Mouse (Mus musculus) embryonic facial prominence, embryonic 10.5 days (tissue): ENCODE results near the gene Pnmal2. TPM values are rescaled to one million over a fixed set of nuclear protein-coding genes. Genes with fewer than 3 reads are reported as not detected.
"Not testable (repeated sequence)": the region's sequence is repeated elsewhere in the genome, so short reads cannot be mapped to it uniquely, and the experiment has no call there.

ENCODE experiments used
- DNase-seq: peaks from one replicate; pipeline ENCODE4 v3.0.0-alpha.2; 2017; ENCODE audit warnings: low spot score
- H3K27ac ChIP-seq: fragments of 300-500 bp; sonication (generic); replicated peaks from 2 replicates; pipeline ENCODE4 v1.5.1; 2016; ENCODE audit warnings: mild to moderate bottlenecking
- H3K27me3 ChIP-seq: fragments of 300-500 bp; sonication (generic); replicated peaks from 2 replicates; pipeline ENCODE4 v1.6.1; 2016; ENCODE audit warnings: low read depth, mild to moderate bottlenecking; ENCODE audit not compliant: poor library complexity, severe bottlenecking
- H3K36me3 ChIP-seq: fragments of 300-500 bp; sonication (generic); replicated peaks from 2 replicates; pipeline ENCODE4 v1.6.1; 2016; ENCODE audit warnings: mild to moderate bottlenecking, moderate library complexity
- H3K4me1 ChIP-seq: fragments of 300-500 bp; sonication (generic); 2 replicates; pipeline ENCODE4 v1.6.1; 2016
- H3K4me3 ChIP-seq: fragments of 300-500 bp; sonication (generic); 2 replicates; pipeline ENCODE4 v1.5.1; 2016; ENCODE audit warnings: mild to moderate bottlenecking, moderate library complexity
- H3K9me3 ChIP-seq: fragments of 300-500 bp; sonication (generic); 2 replicates; pipeline ENCODE4 v1.6.1; 2016; ENCODE audit warnings: mild to moderate bottlenecking
- WGBS: fragments of 180-500 bp; shearing (Covaris S2); methylation state at CpG from one replicate; pipeline ENCODE4 v1.1.7; 2016; 5-methylcytosine and 5-hydroxymethylcytosine counted together
- polyA plus RNA-seq: library from polyadenylated mRNA; unstranded; fragments of >200 nt; fragmentation: Nextera tagmentation; extraction: Ambion mirVana; gene quantifications from 2 replicates; pipeline ENCODE4 v1.2.1, GENCODE M21; 2016

Gene Pnmal2
- polyA plus RNA-seq, 1 experiment from 2014 or later = 4.6 TPM

DNA sequence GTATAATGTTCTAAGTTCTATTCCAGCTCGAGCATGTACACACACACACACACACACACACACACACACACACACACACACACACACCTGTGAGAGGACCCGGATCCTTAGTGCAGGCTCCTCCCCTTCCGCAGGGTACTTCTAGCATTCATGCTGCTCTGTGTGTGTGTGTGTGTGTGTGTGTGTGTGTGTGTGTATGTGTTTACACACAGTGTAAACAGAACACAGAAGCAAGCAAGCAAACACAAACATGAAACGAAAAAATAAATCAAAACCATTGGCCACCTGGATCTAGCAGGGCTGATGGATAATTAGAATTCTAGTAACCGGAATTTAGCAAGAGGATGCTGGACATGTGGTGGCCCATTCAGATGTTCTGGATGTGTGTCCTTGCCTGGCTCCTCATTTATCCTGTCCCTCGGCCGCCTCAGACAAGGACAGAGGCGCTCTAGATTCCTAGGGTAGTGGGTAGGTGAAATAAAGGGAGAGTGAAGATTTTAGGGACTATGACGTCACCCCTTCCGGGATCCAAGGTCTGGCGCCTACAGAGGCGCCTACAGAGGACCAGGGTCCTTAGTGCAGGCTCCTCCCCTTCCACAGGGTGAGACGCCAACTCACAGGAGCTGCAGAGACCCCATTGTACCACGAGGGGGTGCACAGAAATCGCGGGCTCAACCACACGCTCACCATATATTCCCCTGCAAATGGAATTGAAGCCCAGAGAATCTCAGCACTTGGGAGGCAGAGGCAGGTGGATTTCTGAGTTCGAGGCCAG lies 6.6 kb downstream of the Pnmal2 start:
- 0 out of 2 replicates have a peak, but pooled peaks cover 4% of the 10 kb centered on the region for H3K9me3 ChIP-seq
- peaks cover 53% of the 10 kb centered on the region for H3K27me3 ChIP-seq
- 28% methylated on average over 18 of the region's 18 CpGs for WGBS
- H3K36me3 ChIP-seq = no peaks in the 10 kb centered on the region
- H3K4me1 ChIP-seq = peaks cover 43% of the 10 kb centered on the region
- peak; percentile 89 for DNase-seq
- H3K27ac ChIP-seq = no peak overlapping the region
- H3K4me3 ChIP-seq = no peak overlapping the region

DNA sequence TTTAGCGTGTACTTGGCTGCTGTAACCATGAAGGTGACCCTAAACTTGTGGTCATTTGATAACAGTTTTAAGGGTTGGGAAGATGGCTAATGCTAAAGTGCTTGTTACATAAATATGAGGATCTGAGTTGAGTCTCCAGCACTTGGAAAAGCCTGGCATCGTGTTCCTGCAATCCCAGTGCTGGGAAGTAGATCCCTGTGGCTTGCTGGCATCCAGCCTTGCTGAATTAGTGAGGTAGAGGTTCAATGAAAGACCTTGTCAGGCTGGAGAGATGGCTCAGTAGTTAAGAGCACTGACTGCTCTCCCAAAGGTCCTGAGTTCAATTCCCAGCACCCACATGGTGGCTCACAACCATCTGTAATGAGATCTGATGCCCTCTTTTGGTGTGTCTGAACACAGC lies 9.3 kb downstream of the Pnmal2 start:
- H3K4me1 ChIP-seq = peaks cover 25% of the 10 kb centered on the region
- H3K27ac ChIP-seq, H3K36me3 ChIP-seq, H3K9me3 ChIP-seq, DNase-seq, H3K4me3 ChIP-seq: not testable (repeated sequence)
- peaks cover 26% of the 10 kb centered on the region for H3K27me3 ChIP-seq
- WGBS = 67% methylated on average over 2 of the region's 2 CpGs

DNA sequence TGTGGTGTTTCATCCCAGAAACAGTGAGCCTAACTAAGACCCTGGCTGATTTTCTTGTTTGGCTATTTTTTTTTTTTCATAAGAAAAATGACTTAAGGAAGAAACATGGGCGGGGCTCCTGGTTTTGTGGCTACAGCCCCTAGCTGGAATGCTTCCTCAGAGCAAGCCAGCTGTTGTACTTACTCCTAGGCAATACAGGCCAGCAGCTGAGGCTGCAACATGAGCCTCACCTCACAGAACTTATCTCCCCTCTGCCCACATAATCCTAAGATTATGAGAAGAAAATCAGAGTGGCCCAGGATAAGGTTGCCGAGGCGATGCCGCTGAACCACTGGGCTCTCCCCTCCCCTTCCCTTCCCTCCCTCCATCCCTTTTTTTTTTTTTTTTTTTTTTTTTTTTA lies 11.2 kb downstream of the Pnmal2 start:
- Histone ChIP-seq H3K27me3 (peaks cover 10% of the 10 kb centered on the region; the same call in 1 of the 2 replicates), H3K27ac (no peak overlapping the region), H3K36me3 (no peaks in the 10 kb centered on the region), H3K9me3 (0 out of 2 replicates have a peak, but pooled peaks cover 4% of the 10 kb centered on the region), H3K4me3 (no peak overlapping the region), H3K4me1 (peaks cover 26% of the 10 kb centered on the region)
- DNase-seq = no peak
- WGBS = 86% methylated on average over 4 of the region's 4 CpGs

DNA sequence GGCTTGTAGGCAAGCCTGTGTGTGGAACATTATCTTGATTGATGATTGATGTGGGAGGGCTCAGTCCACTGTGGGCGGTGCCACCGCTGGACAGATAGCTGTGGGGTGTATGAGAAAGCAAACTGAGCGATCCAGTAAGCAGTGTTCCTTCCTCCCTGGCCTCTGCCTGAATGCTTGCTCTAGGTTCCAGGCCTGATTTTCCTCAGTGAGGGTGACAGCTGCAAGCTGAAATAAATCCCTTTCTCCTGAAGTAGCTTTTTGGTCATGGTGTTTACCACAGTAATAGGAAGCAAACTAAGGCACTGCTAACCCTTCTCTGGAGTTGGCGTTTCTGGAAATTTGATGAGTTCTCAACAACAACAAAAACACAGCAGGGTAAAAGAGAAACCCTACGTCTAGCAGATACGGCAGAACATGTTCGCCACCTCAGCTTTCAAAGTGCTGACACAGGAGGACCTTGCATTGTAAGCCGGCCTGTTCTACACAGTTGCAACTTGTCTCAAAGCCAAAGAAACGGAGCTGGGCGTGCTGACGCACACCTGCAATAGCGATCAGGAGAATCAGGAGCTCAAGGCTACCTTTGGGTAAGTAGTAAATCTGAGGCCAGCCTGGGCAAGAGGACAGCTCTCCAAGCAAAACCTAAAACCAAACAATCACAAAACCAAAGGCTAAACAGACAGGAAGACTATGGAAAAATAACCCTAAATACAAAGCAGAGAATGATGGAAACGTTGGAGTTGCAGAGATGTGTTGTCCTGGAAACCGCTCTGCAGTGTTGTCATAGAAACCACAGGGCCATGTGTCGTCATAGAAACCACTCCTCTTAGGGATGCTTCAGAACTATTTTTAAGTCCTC lies 12.2 kb downstream of the Pnmal2 start:
- Histone ChIP-seq H3K27ac (no peak overlapping the region), H3K36me3 (no peaks in the 10 kb centered on the region), H3K9me3 (0 out of 2 replicates have a peak, but pooled peaks cover 4% of the 10 kb centered on the region), H3K27me3 (peaks cover 8% of the 10 kb centered on the region; the same call in 1 of the 2 replicates), H3K4me3 (no peak overlapping the region), H3K4me1 (peaks cover 27% of the 10 kb centered on the region)
- WGBS = 71% methylated on average over 15 of the region's 15 CpGs
- no peak for DNase-seq

DNA sequence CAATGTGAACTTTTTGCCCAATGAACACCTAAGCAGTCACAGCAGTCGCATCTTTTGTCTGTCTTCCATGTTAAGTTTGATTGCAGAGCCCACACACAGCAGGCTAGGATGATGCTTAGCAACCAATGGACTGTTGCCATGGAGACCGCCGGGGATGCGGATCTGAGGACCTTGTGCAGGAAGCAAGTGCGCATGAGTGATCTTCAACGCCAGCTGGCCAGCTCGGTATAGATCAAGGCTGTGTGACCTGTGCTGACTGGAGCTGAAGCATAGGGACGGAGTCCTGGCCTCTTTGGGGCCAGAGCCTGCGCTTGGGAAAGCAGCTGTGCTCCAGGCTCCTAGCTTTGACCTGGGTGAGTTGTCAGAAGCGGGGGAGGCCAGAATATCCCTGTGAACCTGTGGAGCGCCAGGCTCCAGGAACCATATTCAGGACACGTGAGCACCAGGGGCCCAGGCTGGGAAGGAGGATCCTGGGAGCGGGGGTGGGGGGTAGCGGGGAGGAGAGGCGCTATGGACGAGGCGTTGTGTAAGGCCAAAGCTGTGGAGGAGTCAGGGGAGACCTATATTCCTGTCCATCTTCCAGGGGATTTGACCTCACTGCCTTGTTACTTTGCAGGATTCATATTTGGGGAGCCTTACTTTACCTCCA lies 15.2 kb downstream of the Pnmal2 start, which contains the start of gene Pnmal1:
TSS of gene Pnmal1 (plus strand) at position 141 of the 649 bp plus-strand sequence.
- Histone ChIP-seq H3K4me1 (peaks cover 27% of the 10 kb centered on the region), H3K9me3 (0 out of 2 replicates have a peak, but pooled peaks cover 2% of the 10 kb centered on the region), H3K4me3 (peak within 1 kb of the TSS; percentile 46), H3K27me3 (peaks cover 4% of the 10 kb centered on the region; the same call in 1 of the 2 replicates), H3K36me3 (no peaks in the 10 kb centered on the region), H3K27ac (peak within 1 kb of the TSS; percentile 82)
- WGBS = 25% methylated on average over 17 of the region's 17 CpGs
- DNase-seq = peak; percentile 90

DNA sequence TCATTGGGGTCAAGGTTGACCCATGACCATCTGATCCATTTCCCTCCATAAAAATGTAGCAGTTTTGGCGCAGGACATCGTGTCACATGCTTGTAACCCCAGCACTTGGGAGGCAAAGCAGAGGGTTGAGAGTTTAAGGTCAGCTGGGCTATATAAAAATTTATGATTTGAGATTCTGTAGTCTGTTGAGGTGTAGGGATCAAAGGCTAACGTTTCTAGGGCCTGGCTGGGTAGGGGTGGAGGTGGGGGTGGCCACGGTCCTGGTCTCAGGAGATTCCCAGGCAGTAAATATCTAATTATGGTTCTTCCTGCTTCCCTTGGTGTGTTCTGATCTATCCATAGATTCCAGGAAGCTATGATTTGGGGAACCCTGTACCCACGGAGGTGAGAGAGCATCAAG lies 17.2 kb downstream of the Pnmal2 start:
- Histone ChIP-seq H3K4me1 (peaks cover 24% of the 10 kb centered on the region), H3K9me3 (no peaks in the 10 kb centered on the region), H3K4me3 (no peak overlapping the region), H3K36me3 (no peaks in the 10 kb centered on the region), H3K27me3 (peaks cover 4% of the 10 kb centered on the region; the same call in 1 of the 2 replicates), H3K27ac (no peak overlapping the region)
- WGBS = 80% methylated on average over 5 of the region's 5 CpGs
- DNase-seq = no peak

DNA sequence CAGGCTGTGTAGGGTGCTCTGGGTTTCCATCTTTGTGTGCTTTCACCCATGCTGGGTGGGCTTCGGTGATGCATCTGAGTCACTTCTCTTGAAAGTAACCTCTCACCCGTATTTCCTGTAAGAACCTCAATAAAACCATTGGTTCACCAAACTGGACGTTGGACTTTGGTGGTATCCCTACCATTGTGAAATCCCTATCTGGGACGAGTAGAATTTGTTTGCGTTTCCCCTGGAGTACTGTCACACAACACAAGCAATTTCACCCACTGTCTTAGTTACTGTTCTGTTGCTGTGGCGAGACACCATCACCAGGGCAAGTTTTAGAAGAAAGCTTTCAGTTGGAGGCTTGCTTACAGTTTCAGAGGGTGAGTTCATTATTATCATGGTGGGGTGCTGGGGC lies 23.9 kb downstream of the Pnmal2 start:
- 86% methylated on average over 6 of the region's 6 CpGs for WGBS
- no peaks in the 10 kb centered on the region for H3K4me1 ChIP-seq
- H3K4me3 ChIP-seq = no peak overlapping the region
- H3K9me3 ChIP-seq = peaks cover 9% of the 10 kb centered on the region; the same call in 1 of the 2 replicates
- DNase-seq = no peak
- H3K27me3 ChIP-seq = no peaks in the 10 kb centered on the region
- no peak overlapping the region for H3K27ac ChIP-seq
- H3K36me3 ChIP-seq = no peaks in the 10 kb centered on the region

DNA sequence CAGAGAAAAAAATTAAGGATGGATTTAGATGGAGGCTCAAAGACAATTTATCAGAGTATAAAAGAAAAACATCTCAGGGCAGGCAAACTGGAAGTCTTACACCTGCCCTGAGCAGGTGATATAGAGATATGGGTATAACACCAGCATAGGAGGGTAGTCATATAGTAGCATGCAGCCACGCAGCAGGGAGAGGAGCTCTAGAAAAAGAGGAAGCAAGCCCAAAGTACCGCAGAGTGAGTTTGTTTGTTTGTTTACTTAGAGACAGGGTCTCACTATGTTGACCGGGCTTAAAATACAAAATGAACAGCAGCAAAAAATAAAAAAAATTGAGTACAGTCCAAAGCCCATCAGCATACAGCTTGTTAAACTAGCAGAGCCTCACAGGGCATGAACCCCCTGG lies 26.7 kb downstream of the Pnmal2 start:
- Histone ChIP-seq H3K4me1 (no peaks in the 10 kb centered on the region), H3K27me3 (no peaks in the 10 kb centered on the region), H3K36me3 (no peaks in the 10 kb centered on the region), H3K27ac (no peak overlapping the region), H3K9me3 (peaks cover 9% of the 10 kb centered on the region; the same call in 1 of the 2 replicates), H3K4me3 (no peak overlapping the region)
- WGBS = 85% methylated on average over 3 of the region's 3 CpGs
- no peak for DNase-seq

DNA sequence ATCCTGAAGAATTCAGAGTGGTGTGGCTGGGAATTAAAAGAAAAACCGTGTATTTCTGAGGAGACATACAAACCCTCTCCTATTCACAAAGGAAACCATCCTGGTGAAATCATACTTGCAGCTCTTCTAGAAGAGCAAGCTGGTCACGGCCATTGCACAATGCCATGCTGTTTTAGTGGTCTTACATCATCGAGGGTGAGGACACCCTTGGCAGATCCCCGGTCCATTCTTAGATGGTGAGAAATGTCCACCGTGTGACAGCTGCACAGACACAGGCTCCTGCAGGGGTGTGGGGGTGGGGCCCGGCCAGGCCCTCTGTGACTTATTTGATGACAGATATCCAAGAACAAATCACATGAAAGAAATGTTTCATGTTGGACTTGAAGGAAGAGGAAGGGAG lies 29.5 kb downstream of the Pnmal2 start:
- Histone ChIP-seq H3K27me3 (no peaks in the 10 kb centered on the region), H3K27ac (no peak overlapping the region), H3K9me3 (peaks cover 9% of the 10 kb centered on the region; the same call in 1 of the 2 replicates), H3K36me3 (no peaks in the 10 kb centered on the region), H3K4me1 (no peaks in the 10 kb centered on the region), H3K4me3 (no peak overlapping the region)
- WGBS = 85% methylated on average over 6 of the region's 6 CpGs
- no peak for DNase-seq

DNA sequence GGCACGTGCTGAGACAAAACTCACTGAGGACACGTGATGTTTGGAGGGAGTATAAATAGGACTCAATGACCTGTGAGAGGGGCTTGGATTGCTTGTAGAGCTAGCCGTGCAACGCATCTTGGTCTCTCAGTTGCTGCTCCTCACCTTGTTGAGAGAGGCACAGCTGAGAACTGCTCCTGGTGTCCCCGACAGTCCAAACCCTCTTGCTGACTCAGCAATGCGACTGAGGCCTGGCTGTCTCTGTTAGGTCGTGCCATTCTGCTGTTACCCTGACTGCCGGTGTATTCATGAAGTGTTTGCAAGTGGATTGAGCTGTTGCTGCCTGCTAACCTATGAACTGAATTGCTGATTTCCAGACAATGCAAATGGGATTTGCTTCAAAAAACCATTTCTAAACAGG lies 31.8 kb downstream of the Pnmal2 start:
- DNase-seq = no peak
- H3K9me3 ChIP-seq = no peaks in the 10 kb centered on the region
- no peaks in the 10 kb centered on the region for H3K27me3 ChIP-seq
- no peaks in the 10 kb centered on the region for H3K36me3 ChIP-seq
- H3K4me1 ChIP-seq = peaks cover 14% of the 10 kb centered on the region
- no peak overlapping the region for H3K27ac ChIP-seq
- 68% methylated on average over 8 of the region's 8 CpGs for WGBS
- H3K4me3 ChIP-seq = no peak overlapping the region

DNA sequence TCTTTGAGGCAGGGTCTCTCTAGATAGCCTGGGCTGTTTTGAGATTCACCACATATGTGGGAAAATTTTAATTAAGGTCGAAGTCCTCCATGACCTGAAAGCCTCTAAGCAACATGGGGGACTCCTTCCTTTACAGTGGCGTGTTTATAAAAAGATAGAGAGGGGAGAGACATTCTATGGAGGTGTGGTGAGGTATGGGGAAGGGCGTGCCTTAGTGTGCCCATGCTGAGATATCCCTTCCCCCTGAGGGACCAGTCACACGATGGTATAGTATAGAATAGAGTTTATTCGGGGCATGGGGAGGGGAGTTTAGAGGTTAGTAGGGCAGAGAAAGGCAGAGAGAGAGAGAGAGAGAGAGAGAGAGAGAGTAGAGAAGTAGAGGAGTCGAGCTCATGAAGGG lies 33.7 kb downstream of the Pnmal2 start:
- DNase-seq = no peak
- no peak overlapping the region for H3K4me3 ChIP-seq
- 75% methylated on average over 6 of the region's 6 CpGs for WGBS
- no peaks in the 10 kb centered on the region for H3K27me3 ChIP-seq
- no peaks in the 10 kb centered on the region for H3K9me3 ChIP-seq
- H3K27ac ChIP-seq = no peak overlapping the region
- peaks cover 30% of the 10 kb centered on the region for H3K4me1 ChIP-seq
- H3K36me3 ChIP-seq = no peaks in the 10 kb centered on the region

DNA sequence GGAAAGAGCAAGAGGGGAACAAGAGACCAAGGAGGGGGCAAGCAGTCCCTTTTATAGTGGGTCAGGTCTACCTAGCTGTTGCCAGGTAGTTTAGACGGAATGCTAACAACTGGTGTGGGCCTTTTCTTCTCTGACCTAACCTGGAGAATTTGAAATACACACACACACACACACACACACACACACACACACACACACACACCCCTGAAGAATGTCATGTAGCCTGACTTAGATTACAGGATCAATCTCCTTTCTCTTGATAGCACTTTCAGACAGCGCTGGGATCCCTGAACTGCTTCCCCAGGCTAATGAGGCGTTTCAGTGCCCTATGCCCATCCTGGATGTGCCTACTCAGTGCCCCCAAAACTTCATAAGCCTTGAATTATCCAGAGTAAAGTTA lies 34.1 kb downstream of the Pnmal2 start:
- H3K4me1 ChIP-seq = peaks cover 34% of the 10 kb centered on the region
- H3K9me3 ChIP-seq = no peaks in the 10 kb centered on the region
- H3K27ac ChIP-seq = no peak overlapping the region
- no peak for DNase-seq
- WGBS = 94% methylated on average over 3 of the region's 3 CpGs
- no peaks in the 10 kb centered on the region for H3K27me3 ChIP-seq
- no peaks in the 10 kb centered on the region for H3K36me3 ChIP-seq
- no peak overlapping the region for H3K4me3 ChIP-seq
